Mouse (Mus musculus) cerebellum, postnatal 10 days (tissue): ENCODE results near the gene Sod3.
A peak's percentile ranks its signal among the peaks of the same experiment; 100 is the strongest.

Experiments used
- DNase-seq, 2 experiments: peaks; one replicate each; pipeline ENCODE4 v3.0.0; 2021; ENCODE audit warnings: mixed read lengths in 2 of 2

Gene Sod3

DNA sequence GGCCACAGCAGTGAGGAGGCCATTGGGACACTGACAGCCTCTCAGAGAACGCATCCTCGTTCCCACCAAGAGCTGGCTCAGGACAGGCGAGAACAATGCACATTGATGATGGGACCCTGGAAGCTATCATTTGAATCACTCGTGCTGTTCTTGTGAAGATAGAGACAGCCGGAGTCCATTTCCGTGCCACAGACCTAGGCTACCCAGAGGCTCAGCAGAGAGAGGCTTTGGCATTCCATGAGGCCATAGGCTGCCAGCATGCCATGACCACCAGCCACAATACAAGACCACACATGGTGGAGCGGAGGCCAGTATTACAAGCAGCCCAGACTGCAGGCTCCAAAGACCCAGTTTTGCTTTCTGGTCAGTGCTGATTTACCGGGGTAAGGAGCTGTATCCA lies 19.2 kb downstream of the Sod3 start:
- no peak for DNase-seq

GRCm38 (mm10) chr5:52383748-52384147 lies 20.2 kb downstream of the Sod3 start:
- no peak for DNase-seq

- DNase-seq, result no peak
Measured at GRCm38 (mm10) chr5:52386016-52386415, 22.4 kb downstream of the Sod3 start.

DNA sequence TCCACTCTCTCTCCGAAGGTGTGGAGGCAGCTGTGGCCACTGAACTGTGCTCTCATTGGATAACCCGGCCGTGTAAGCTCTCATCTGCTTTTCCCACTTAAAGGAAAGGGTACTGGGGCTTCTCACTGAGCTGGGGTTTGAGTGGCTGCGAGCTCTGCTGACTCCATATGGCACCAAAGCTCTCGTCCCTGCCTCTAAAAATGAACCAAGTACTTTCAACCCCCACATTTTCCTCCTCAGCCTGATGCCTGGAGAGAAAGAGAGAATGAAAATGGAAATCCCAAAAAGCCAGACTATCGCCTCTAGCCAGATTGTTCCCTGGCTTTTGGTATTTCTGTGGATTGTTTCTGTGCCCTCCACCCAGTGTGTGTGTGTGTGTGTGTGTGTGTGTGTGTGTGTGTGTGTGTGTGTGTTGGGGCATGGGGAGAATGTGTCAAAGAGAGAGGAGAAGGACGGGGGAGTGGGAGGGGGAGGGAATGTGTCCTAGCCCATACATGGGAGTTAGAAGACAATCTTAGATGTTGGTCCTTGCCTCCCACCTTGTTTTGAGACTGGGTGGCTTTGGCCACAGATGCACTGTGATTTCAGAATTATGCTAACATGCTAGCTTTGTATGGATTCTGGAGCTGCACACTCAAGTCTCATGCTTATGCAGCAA lies 24.6 kb downstream of the Sod3 start:
- DNase-seq, result no peak

DNA sequence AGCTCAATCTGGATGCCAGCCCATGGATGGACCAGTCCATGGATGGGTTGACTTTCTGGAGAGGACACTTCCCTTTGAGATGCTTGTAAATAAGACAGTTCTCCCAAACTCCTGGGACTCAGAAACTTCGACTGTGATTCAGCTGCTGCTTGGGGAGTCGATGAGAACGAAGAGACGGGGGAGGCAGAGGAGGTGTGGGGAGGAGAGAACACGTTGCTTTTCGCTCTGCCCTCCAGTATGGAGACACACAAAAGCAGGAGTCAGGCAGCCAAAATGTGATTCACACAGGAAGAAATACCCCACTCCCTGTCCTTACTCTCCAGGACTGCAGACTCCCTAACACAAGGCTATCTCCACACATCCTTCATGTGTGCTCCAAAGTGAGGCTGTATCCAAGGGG lies 26.8 kb downstream of the Sod3 start:
- no peak for DNase-seq

DNA sequence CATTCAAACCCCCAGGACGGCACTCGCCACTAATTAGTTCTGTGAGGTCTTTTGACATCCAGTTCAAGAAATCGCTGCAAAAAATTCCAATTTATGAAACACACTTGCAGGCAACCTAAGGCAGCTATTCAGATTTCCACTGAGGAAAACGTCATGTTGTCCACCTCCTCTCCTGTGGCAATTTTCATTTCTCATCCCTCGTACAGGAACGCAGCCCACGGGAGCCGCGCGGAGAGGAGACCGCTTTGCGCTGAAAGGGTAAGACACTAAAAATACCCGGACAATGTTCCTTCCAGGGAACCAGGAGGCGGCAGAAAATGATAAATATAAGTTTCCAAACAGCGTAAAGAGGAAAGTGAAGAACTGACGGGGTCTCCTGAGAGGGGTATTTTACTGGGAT lies 27.9 kb downstream of the Sod3 start:
- DNase-seq, result no peak

DNA sequence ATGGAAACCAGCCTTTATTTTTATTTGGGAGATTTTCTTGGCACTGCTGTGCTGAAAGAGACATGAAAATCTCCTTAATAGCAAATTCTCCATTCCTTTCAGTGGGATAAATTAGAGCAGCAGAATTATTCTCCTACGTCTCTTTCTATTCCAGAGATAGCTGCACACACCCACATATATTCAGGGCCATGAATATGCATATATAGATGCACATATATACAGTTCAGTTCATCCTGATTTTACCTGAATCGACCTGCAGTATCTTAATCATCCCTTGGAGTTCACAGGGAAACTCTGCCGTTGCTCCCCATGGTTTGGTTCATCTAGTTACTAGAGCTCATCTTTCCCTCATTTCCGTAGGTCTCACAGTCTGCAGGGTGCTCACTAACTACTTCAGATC lies 30.2 kb downstream of the Sod3 start:
- DNase-seq, result no peak

- DNase-seq, result no peak
Measured at GRCm38 (mm10) chr5:52404373-52404772, 40.8 kb downstream of the Sod3 start.

DNA sequence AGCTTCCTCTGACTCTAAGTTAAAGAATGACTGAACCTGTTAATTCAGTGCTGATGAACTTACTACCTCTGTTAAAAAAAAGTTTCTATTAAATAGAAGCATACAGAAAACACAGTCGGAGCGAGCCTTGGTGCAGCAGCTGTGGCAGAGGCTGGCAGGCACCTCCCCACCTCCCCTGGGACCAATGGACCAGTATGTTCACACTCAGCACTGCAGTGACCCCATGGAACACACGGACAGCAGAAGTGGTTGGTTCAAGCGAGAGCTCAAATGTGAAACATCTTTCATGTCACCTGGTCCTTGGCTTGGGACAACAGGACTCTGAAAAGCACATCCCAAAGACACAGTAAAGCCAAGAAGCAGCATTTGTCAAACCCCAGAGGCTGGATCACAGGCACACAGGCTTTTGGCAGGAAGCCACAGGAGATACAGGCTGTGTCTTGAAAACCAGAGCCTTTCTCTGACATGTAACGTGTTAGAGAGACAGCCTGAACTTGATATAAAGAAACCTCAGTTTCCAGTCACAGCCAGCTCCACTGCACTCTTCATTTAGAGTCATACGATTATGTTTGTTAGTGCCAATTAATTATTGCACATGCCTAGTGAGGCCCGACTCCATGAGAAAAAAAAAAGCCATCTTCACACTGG lies 45.2 kb downstream of the Sod3 start:
- peak; percentile 82 to 83 for DNase-seq

DNA sequence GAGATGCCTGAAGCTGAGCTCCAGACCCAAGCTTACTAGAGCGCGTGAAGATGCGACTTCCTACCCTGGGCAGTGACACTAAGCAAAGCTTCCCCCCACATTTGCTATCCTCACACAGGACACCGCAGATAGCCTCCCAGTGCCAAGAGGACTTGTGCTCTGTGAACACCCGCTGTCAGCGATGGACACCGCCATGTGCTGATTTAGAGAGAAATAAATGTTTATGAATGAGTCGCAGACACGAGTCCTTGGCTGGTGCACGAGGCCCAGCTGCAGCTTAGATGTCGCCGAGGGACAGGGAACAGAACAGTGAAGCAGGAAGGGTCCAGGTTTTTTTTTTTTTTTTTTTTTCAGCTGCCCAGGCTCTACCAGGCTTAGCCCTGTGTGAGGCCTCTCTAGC lies 46.6 kb downstream of the Sod3 start:
- peak; percentile 36 to 61 for DNase-seq

DNA sequence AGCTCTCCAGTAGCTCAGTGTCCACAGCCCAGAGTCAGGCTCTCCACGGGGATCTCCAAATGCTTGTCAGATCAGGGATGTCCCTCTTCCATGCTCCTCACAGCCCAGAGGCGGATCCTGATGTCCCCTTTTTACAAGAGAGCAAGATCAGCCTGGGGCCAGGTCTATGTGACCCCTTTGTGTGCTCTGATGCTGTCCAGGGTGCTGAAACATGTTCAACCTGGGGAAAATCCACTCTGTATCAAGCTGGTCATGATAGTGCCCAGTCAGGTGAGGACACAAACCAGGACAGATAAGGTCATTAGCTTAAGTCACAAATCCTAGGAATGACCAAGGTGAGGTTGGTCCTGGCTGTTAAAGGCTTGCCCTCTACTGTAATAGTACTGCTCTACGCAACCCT lies 48.0 kb downstream of the Sod3 start:
- no peak for DNase-seq

DNA sequence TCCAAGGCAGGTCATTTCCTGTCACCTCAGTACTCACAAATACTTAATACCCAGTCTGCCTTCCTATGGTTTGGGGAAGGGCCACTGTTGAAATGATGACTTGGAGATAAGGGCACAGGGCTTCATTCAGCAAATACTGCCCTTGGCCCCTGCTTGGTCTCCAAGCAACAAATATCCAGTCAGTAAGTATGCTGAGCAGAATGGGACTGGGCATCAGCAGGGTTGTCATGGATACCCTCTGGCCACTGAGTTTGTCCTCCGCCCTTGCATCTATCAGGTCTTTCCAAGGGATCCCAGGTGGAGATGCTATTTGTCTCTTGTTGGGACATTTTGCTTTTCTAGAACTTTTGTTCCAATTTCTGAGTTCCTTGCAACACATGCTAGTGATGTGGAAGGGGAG lies 51.6 kb downstream of the Sod3 start:
- no peak for DNase-seq

DNA sequence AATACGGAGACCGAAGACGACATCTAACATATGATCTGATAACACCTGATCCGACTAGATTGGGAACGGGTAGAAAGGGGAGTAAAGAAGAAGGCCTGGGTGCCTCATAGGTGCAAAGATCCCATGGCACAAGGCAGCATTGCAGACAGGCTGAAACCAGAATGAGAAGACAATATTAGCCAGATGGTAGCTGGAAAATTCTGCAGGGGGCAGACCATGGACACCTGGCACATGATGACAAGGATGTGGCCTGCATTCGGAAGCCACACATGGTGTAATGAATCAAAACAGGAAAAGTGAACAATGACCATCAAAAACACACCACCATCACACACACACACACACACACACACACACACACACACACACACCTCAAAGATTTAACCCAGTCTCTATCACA lies 52.3 kb downstream of the Sod3 start:
- DNase-seq, result peak; percentile 61 to 63

- no peak for DNase-seq
Measured at GRCm38 (mm10) chr5:52416485-52416884, 52.9 kb downstream of the Sod3 start.
